Mouse (Mus musculus): ENCODE data around the gene Gnat2.

The Gnat2 gene

GRCm38 (mm10) chr3:108092536-108093115 lies at the start of gene Gnat2:
TSS of gene Gnat2 (plus strand) at chr3:108092789.
- no peak for DNase-seq

- peak; percentile 92 for DNase-seq
Measured at GRCm38 (mm10) chr3:108044394-108045140, 48.0 kb upstream of the Gnat2 start, which contains the start of gene Gstm4. TSS of gene Gstm4 (minus strand) at chr3:108044894.

GRCm38 (mm10) chr3:108046944-108047655 lies 45.5 kb upstream of the Gnat2 start:
- no peak for DNase-seq

GRCm38 (mm10) chr3:108048306-108048705 lies 44.3 kb upstream of the Gnat2 start:
- DNase-seq, result no peak

GRCm38 (mm10) chr3:108050493-108050892 lies 42.1 kb upstream of the Gnat2 start:
- no peak for DNase-seq

- DNase-seq, result peak; percentile 73
Measured at GRCm38 (mm10) chr3:108061420-108061819, 31.2 kb upstream of the Gnat2 start.

- no peak for DNase-seq
Measured at GRCm38 (mm10) chr3:108062648-108063047, 29.9 kb upstream of the Gnat2 start.

- no peak for DNase-seq
Measured at GRCm38 (mm10) chr3:108064672-108065071, 27.9 kb upstream of the Gnat2 start.

- no peak for DNase-seq
Measured at GRCm38 (mm10) chr3:108065551-108065950, 27.0 kb upstream of the Gnat2 start.

GRCm38 (mm10) chr3:108067370-108067934 lies 25.1 kb upstream of the Gnat2 start:
- peak; percentile 71 for DNase-seq

GRCm38 (mm10) chr3:108068826-108069225 lies 23.8 kb upstream of the Gnat2 start:
- no peak for DNase-seq

- DNase-seq, result peak; percentile 70
Measured at GRCm38 (mm10) chr3:108069231-108069870, 23.2 kb upstream of the Gnat2 start.

GRCm38 (mm10) chr3:108070295-108071293 lies 22.0 kb upstream of the Gnat2 start:
- DNase-seq, result peak; percentile 87

- no peak for DNase-seq
Measured at GRCm38 (mm10) chr3:108072983-108073569, 19.5 kb upstream of the Gnat2 start.

GRCm38 (mm10) chr3:108076836-108077235 lies 15.8 kb upstream of the Gnat2 start:
- DNase-seq, result peak; percentile 62

GRCm38 (mm10) chr3:108081681-108082080 lies 10.9 kb upstream of the Gnat2 start:
- DNase-seq, result no peak

GRCm38 (mm10) chr3:108082251-108082875 lies 10.2 kb upstream of the Gnat2 start:
- DNase-seq, result no peak

GRCm38 (mm10) chr3:108083161-108083560 lies 9.4 kb upstream of the Gnat2 start:
- no peak for DNase-seq

- no peak for DNase-seq
Measured at GRCm38 (mm10) chr3:108083904-108084407, 8.6 kb upstream of the Gnat2 start.

- DNase-seq, result no peak
Measured at GRCm38 (mm10) chr3:108084767-108085270, 7.8 kb upstream of the Gnat2 start.

Data from kidney, postnatal 14 days (tissue).